Mouse (Mus musculus): ENCODE data around the gene Pex10. TPM values are rescaled to one million over a fixed set of nuclear protein-coding genes. Genes with fewer than 3 reads are reported as not detected.

Gene Pex10
- polyA plus RNA-seq (2012; rRNA removed), result 42.8 and 46.1 TPM in 2 replicates

DNA sequence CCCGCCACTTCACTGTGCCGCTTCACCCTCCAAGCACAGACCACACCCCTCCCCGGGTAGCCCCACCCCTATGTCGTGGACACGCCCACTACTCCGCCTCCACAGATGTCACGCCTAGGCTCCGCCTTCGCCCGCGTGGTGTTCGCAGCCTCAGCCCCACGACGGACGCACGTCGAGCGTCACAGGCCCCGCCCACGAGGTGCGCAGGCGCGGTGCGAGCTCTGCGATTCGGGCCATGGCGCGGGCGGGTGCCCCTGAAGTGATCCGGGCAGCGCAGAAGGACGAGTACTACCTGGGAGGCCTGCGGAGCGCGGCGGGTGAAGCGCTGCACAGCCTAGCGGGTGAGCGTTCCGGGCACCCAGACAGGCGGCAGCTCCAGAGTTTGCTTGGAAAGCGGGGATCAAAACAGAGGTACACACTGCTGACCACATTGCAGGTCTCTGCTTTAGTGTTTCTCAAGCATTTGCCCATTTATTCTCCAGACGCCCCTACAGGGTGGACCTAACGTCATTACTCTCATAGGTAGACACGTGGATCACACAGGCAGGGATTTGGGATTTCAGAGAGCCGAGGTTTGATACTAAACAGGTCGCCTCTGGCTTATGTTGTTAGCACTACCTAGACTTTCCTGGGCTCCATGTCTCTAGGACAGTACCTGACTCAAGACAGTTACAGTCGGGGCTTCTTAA is at the start of gene Pex10:
Gene Pex10, plus strand, starts transcription at position 183 of the 689 bp plus-strand sequence.

DNA sequence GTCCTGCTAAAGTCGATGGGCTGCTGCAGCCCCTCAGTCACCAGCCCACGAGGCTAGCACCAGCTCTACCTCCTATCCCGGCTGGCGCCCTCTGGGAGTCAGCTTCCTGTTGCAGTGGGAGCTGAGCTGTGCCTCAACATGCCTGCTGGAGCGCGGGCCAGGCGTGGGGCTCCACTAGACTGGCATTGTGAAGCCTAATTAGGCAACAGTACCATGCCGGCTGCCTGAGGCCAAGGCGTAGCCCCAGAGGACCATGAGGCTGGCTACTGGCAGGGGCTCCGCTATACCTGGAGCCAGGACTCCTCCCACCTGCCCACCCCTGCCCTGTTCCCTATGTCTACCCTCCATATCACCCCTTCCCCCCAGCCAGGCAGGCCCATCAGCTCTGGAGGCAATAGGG is 10.1 kb upstream of the Pex10 start, which contains the start of gene Plch2:
Gene Plch2, minus strand, starts transcription at position 61 of the 400 bp plus-strand sequence.

DNA sequence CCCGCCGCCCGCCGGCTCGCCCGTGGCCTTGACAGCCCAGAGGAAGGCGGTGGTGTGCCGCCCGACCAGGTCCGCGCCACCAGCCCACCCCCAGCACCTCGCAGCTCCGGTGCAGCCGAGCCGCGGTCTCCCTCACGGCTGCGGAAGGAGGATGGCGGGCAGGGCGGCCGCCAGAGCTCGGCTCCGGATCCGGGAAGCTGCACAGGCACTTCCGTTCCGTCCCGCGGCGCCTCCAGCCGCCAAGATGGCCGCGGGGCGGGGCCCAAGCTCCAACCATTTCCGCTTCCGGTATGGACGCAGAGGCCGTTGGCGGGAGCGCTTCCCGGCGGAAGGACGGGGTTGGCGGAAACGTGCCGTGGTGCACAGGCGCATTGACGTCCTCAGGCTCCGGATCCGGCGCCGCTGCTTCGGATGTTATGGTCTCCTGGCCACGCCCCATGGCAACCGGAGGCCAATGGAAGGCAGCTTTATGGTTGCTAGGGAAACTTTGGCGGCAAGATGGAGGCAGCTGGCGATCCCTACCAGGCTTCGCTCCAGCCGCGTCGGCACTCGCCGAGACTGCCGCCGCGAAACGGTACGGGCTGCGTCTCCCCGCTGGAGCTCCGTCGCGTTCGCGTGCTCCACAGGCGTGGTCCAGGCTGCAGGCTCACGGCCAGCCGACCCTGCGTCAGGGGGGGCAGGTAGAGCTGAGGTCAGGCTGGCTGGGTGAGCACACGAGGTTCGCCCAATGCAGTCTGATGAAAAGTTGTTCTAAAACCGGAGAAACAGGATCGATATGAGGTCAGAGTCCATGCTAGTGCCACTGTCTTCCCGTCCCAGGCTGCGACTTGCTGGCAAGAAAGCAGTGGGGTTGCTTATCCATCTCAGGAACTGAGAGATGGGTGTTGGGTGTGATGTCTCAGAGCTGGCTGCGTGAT is 19.6 kb downstream of the Pex10 start, which contains the start of the genes Rer1 and Morn1:
Gene Rer1, minus strand, starts transcription at position 275 of the 917 bp plus-strand sequence.
Gene Morn1, plus strand, starts transcription at position 470 of the 917 bp plus-strand sequence.

Other genes with a start within 250 kb of the Pex10 start
- gene Ttc34, start 229.6 kb upstream of the Pex10 start, polyA plus RNA-seq (2012; rRNA removed), result 7.5 and 8.8 TPM in 2 replicates
- gene Mmel1, start 197.4 kb upstream of the Pex10 start, polyA plus RNA-seq (2012; rRNA removed), result 2.7 and 16.8 TPM in 2 replicates
- 19.6 and 39.4 TPM in 2 replicates for gene Fam213b, start 167.9 kb upstream of the Pex10 start, polyA plus RNA-seq (2012; rRNA removed)
- gene Tnfrsf14, start 138.5 kb upstream of the Pex10 start, polyA plus RNA-seq (2012; rRNA removed), result 30.3 and 34.4 TPM in 2 replicates
- gene Hes5, start 106.1 kb upstream of the Pex10 start, polyA plus RNA-seq (2012; rRNA removed), result 0.37 and 0.38 TPM in 2 replicates
- gene Pank4, start 102.9 kb upstream of the Pex10 start, polyA plus RNA-seq (2012; rRNA removed), result 72.3 and 85.6 TPM in 2 replicates
- gene Plch2, start 10.2 kb upstream of the Pex10 start, polyA plus RNA-seq (2012; rRNA removed), result 57.4 and 58.2 TPM in 2 replicates
- gene Rer1, start 19.4 kb downstream of the Pex10 start, polyA plus RNA-seq (2012; rRNA removed), result 57.3 and 64.1 TPM in 2 replicates
- gene Morn1, start 19.6 kb downstream of the Pex10 start, polyA plus RNA-seq (2012; rRNA removed), result 19.8 and 20.5 TPM in 2 replicates
- 91.4 and 100 TPM in 2 replicates for gene Ski, start 155.6 kb downstream of the Pex10 start, polyA plus RNA-seq (2012; rRNA removed)
- gene Faap20, start 182.8 kb downstream of the Pex10 start, polyA plus RNA-seq (2012; rRNA removed), result 72.4 and 93.5 TPM in 2 replicates